Mouse (Mus musculus): ENCODE data around the gene Uqcc2. TPM values are rescaled to one million over a fixed set of nuclear protein-coding genes. Genes with fewer than 3 reads are reported as not detected.

Gene Uqcc2
- polyA plus RNA-seq, 1 experiment = 740 TPM

- H3K4me2 ChIP-seq (ENCODE audit: low read depth) = no peak overlapping the region
- no peaks in the 10 kb centered on the region for H3K36me3 ChIP-seq (ENCODE audit: control insufficient read depth, insufficient read depth)
- no peak overlapping the region for H3K4me3 ChIP-seq
- no peaks in the 10 kb centered on the region for H3K79me2 ChIP-seq (ENCODE audit: control insufficient read depth, insufficient read depth)
- no peak overlapping the region for H3ac ChIP-seq (ENCODE audit: control insufficient read depth, insufficient read length)
- TF ChIP-seq TCF3 (IDR thresholded peaks at IDR 0.05; ENCODE audit: insufficient read length, low read depth) (no peak), CEBPB (IDR thresholded peaks at IDR 0.05; ENCODE audit: insufficient read depth, poor library complexity, severe bottlenecking) (no peak), E2F4 (IDR thresholded peaks at IDR 0.05; ENCODE audit: insufficient read depth) (no peak), MAX (IDR thresholded peaks at IDR 0.05; ENCODE audit: low read depth) (no peak), USF1 (IDR thresholded peaks at IDR 0.05; ENCODE audit: low read depth) (no peak)
- no peaks in the 10 kb centered on the region for H3K27me3 ChIP-seq (ENCODE audit: control insufficient read depth, insufficient read depth, insufficient read length)
Measured at GRCm38 (mm10) chr17:27178427-27179177, 44.9 kb upstream of the Uqcc2 start.

DNA sequence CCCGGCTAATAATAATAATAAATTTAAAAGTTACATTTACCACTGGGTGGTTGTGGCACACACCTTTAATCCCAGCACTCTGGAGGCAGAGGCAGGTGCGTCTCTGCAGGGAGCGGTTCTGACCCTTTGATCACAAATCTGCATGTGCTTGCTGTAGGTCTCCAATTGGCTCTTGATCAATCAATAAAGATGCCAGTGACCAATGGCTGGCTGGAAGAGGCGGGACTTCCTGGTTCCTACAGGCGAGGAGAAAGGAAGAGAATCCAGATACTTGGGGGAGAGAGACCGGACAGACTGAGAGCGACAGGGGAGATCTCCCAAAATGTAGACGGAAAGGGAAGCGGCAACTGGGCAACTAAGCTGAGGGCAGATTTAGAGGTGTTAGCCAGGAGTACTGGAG is 44.3 kb upstream of the Uqcc2 start:
- no peak overlapping the region for H3K4me3 ChIP-seq
- H3K79me2 ChIP-seq (ENCODE audit: control insufficient read depth, insufficient read depth) = no peaks in the 10 kb centered on the region
- H3K4me2 ChIP-seq (ENCODE audit: low read depth) = no peak overlapping the region
- TF ChIP-seq REST (IDR thresholded peaks at IDR 0.05; ENCODE audit: insufficient read depth, insufficient read length) = no peak
- TF ChIP-seq USF1 (IDR thresholded peaks at IDR 0.05; ENCODE audit: low read depth) = no peak
- TF ChIP-seq E2F4 (IDR thresholded peaks at IDR 0.05; ENCODE audit: insufficient read depth) = no peak
- no peak for TF ChIP-seq SRF (IDR thresholded peaks at IDR 0.05; ENCODE audit: control insufficient read depth, insufficient read length, low read depth)
- TF ChIP-seq POLR2AphosphoS2 (IDR thresholded peaks at IDR 0.05; ENCODE audit: insufficient read length, low read depth) = no peak
- TF ChIP-seq MYOD1 (IDR thresholded peaks at IDR 0.05; ENCODE audit: control insufficient read depth in 1 of 3, insufficient read length in 2 of 3, low read depth in 2 of 3) = no peak
- TF ChIP-seq CEBPB (IDR thresholded peaks at IDR 0.05; ENCODE audit: insufficient read depth, poor library complexity, severe bottlenecking) = no peak
- no peak for TF ChIP-seq MYOG (IDR thresholded peaks at IDR 0.05; ENCODE audit: control insufficient read depth in 1 of 3, insufficient read depth in 1 of 3, insufficient read length in 2 of 3, low read depth in 2 of 3)
- no peak for TF ChIP-seq MAX (IDR thresholded peaks at IDR 0.05; ENCODE audit: low read depth)
- no peak for TF ChIP-seq TCF12 (IDR thresholded peaks at IDR 0.05; ENCODE audit: insufficient read depth, poor library complexity, severe bottlenecking)
- TF ChIP-seq POLR2A (IDR thresholded peaks at IDR 0.05; ENCODE audit: insufficient read length, low read depth) = no peak
- no peak for TF ChIP-seq TCF3 (IDR thresholded peaks at IDR 0.05; ENCODE audit: insufficient read length, low read depth)
- H3K27me3 ChIP-seq (ENCODE audit: control insufficient read depth, insufficient read depth, insufficient read length) = no peaks in the 10 kb centered on the region
- H3K36me3 ChIP-seq (ENCODE audit: control insufficient read depth, insufficient read depth) = no peaks in the 10 kb centered on the region
- no peak overlapping the region for H3ac ChIP-seq (ENCODE audit: control insufficient read depth, insufficient read length)

- no peaks in the 10 kb centered on the region for H3K36me3 ChIP-seq (ENCODE audit: control insufficient read depth, insufficient read depth)
- TF ChIP-seq TCF3 (IDR thresholded peaks at IDR 0.05; ENCODE audit: insufficient read length, low read depth) = no peak
- TF ChIP-seq CEBPB (IDR thresholded peaks at IDR 0.05; ENCODE audit: insufficient read depth, poor library complexity, severe bottlenecking) = no peak
- no peak for TF ChIP-seq MYOG (IDR thresholded peaks at IDR 0.05; ENCODE audit: control insufficient read depth in 1 of 3, insufficient read depth in 1 of 3, insufficient read length in 2 of 3, low read depth in 2 of 3)
- no peak for TF ChIP-seq POLR2AphosphoS2 (IDR thresholded peaks at IDR 0.05; ENCODE audit: insufficient read length, low read depth)
- TF ChIP-seq MAX (IDR thresholded peaks at IDR 0.05; ENCODE audit: low read depth) = no peak
- no peak for TF ChIP-seq SRF (IDR thresholded peaks at IDR 0.05; ENCODE audit: control insufficient read depth, insufficient read length, low read depth)
- TF ChIP-seq REST (IDR thresholded peaks at IDR 0.05; ENCODE audit: insufficient read depth, insufficient read length) = no peak
- no peak for TF ChIP-seq USF1 (IDR thresholded peaks at IDR 0.05; ENCODE audit: low read depth)
- no peak for TF ChIP-seq MYOD1 (IDR thresholded peaks at IDR 0.05; ENCODE audit: control insufficient read depth in 1 of 3, insufficient read length in 2 of 3, low read depth in 2 of 3)
- TF ChIP-seq E2F4 (IDR thresholded peaks at IDR 0.05; ENCODE audit: insufficient read depth) = no peak
- TF ChIP-seq TCF12 (IDR thresholded peaks at IDR 0.05; ENCODE audit: insufficient read depth, poor library complexity, severe bottlenecking) = no peak
- no peak for TF ChIP-seq POLR2A (IDR thresholded peaks at IDR 0.05; ENCODE audit: insufficient read length, low read depth)
- no peak overlapping the region for H3K4me3 ChIP-seq
- no peak overlapping the region for H3K4me2 ChIP-seq (ENCODE audit: low read depth)
- H3K27me3 ChIP-seq (ENCODE audit: control insufficient read depth, insufficient read depth, insufficient read length) = no peaks in the 10 kb centered on the region
- no peak overlapping the region for H3ac ChIP-seq (ENCODE audit: control insufficient read depth, insufficient read length)
- H3K79me2 ChIP-seq (ENCODE audit: control insufficient read depth, insufficient read depth) = no peaks in the 10 kb centered on the region
Measured at GRCm38 (mm10) chr17:27176754-27177153, 43.0 kb upstream of the Uqcc2 start.

- Histone ChIP-seq H3K4me2 (ENCODE audit: low read depth) (no peak overlapping the region), H3K27me3 (ENCODE audit: control insufficient read depth, insufficient read depth, insufficient read length) (no peaks in the 10 kb centered on the region), H3ac (ENCODE audit: control insufficient read depth, insufficient read length) (no peak overlapping the region), H3K79me2 (ENCODE audit: control insufficient read depth, insufficient read depth) (no peaks in the 10 kb centered on the region), H3K36me3 (ENCODE audit: control insufficient read depth, insufficient read depth) (no peaks in the 10 kb centered on the region), H3K4me3 (no peak overlapping the region)
- TF ChIP-seq TCF12 (IDR thresholded peaks at IDR 0.05; ENCODE audit: insufficient read depth, poor library complexity, severe bottlenecking) (no peak), POLR2A (IDR thresholded peaks at IDR 0.05; ENCODE audit: insufficient read length, low read depth) (no peak), CEBPB (IDR thresholded peaks at IDR 0.05; ENCODE audit: insufficient read depth, poor library complexity, severe bottlenecking) (no peak), MAX (IDR thresholded peaks at IDR 0.05; ENCODE audit: low read depth) (no peak), TCF3 (IDR thresholded peaks at IDR 0.05; ENCODE audit: insufficient read length, low read depth) (no peak), REST (IDR thresholded peaks at IDR 0.05; ENCODE audit: insufficient read depth, insufficient read length) (no peak), MYOG (IDR thresholded peaks at IDR 0.05; ENCODE audit: control insufficient read depth in 1 of 3, insufficient read depth in 1 of 3, insufficient read length in 2 of 3, low read depth in 2 of 3) (no peak), USF1 (IDR thresholded peaks at IDR 0.05; ENCODE audit: low read depth) (no peak), SRF (IDR thresholded peaks at IDR 0.05; ENCODE audit: control insufficient read depth, insufficient read length, low read depth) (no peak), E2F4 (IDR thresholded peaks at IDR 0.05; ENCODE audit: insufficient read depth) (no peak), POLR2AphosphoS2 (IDR thresholded peaks at IDR 0.05; ENCODE audit: insufficient read length, low read depth) (no peak), MYOD1 (IDR thresholded peaks at IDR 0.05; ENCODE audit: control insufficient read depth in 1 of 3, insufficient read length in 2 of 3, low read depth in 2 of 3) (no peak)
Measured at GRCm38 (mm10) chr17:27176287-27176686, 42.6 kb upstream of the Uqcc2 start.
